Mouse (Mus musculus) lung, postnatal 25 days (tissue): ENCODE measurements around the gene Pax6.

Experiments used
- DNase-seq: peaks from one replicate; pipeline ENCODE4 v3.0.0; 2022; ENCODE audit warnings: low spot score

Gene Pax6

DNA sequence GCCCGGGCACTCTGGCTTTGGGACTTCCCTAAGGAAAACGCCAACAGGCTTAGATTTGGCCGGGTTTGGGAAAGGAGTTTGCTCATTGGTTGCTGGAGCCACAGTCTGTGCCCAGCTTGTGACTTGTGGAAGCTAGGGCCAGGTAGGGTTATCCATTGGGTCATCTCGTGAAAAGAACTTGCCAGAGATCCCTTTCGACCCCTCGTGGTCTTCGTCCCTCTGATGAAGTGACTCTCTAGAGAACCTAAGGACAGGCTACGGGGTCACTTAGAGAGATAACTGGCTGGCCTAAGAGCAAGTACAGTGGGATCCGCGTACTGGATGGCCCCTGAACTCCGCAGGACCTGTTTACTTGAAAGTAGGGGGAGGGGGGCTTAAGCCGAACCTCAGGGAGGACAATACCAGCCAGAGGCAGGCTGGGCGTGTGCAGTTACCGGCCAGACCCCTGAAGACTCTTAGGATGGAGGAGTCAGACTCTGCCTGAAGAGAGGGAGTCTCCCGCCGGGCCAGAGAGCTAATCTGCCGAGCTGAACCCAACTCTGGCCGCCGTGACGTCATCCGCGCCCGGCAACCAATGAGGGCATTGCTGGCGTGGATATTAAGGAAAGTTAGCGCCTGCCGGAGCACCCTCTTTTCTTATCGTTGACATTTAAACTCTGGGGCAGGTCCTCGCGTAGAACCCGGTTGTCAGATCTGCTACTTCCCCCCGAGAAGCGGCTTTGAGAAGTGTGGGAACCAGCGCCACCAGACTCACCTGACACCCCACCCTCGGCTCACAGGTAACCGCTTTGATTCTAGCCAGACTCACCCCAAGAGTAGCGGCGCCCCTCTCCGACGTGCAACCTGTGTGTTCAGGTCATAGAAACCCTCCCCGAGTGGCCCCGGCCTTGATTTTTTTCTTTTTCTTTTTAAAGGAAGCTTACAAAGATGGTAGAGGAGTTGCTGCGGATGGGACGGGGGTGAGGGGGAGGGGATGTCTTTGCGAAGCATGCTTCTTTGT lies at the start of gene Pax6:
Pax6 (plus strand) TSS at position 630 of the 1,000 bp plus-strand sequence.
- no peak for DNase-seq

DNA sequence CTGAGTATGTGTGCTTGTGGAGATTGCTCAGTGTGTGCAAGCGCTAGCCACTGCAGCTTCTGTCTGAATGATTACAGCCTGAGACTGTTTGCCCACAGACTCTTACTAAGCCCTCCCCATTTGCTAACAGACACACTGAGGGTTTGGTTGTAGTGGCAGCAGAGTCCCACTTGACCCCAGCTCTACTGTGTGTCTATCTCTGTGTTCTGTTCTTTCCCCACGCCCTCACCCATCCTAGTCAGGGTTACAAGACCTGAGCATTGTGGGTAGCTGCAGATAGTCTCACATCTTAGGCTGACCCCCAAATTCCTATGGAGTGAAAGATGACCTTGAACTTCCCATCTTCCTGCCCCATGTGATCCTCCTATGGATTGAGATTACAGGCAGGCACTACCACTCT lies 19.8 kb upstream of the Pax6 start:
- no peak for DNase-seq

DNA sequence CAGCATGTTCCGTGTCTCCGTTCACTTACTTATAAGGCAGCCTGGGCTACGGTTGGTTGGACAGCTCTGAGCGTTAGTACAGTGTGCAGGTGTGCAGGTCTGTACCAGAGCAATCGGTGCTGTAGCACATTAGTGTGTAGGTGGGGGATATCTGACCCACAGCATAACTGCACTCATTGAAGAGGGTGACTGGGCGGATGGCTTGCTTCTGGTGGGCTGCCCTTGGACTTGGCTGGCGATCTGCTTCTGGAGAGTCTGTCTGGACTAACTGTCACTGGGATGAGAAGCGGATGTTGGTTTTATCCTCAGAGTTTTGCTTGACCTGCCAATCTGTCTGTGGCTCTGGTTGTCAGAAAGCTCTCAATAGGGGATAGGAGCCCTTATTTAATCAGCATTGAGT lies 12.2 kb upstream of the Pax6 start:
- DNase-seq = no peak

DNA sequence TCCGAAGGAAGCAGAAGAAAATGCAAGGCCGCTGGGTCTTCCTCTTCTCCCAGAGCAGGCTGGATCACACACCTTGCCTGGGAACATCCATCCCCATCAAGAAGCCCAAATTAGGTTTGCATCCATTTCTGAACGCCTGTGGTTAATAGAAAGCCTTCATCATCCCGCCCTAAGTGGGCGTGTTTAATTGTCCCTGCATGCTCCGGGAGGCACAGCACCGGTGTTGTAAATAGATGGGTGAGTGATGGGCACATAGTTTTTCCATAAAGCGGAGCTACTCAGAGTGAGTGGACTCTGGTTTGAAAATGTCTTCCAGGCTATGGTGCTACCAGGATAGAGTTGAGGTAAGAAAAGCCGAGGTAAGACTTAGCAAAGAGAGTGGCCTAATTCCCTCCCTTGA lies 9.3 kb upstream of the Pax6 start:
- DNase-seq = no peak

DNA sequence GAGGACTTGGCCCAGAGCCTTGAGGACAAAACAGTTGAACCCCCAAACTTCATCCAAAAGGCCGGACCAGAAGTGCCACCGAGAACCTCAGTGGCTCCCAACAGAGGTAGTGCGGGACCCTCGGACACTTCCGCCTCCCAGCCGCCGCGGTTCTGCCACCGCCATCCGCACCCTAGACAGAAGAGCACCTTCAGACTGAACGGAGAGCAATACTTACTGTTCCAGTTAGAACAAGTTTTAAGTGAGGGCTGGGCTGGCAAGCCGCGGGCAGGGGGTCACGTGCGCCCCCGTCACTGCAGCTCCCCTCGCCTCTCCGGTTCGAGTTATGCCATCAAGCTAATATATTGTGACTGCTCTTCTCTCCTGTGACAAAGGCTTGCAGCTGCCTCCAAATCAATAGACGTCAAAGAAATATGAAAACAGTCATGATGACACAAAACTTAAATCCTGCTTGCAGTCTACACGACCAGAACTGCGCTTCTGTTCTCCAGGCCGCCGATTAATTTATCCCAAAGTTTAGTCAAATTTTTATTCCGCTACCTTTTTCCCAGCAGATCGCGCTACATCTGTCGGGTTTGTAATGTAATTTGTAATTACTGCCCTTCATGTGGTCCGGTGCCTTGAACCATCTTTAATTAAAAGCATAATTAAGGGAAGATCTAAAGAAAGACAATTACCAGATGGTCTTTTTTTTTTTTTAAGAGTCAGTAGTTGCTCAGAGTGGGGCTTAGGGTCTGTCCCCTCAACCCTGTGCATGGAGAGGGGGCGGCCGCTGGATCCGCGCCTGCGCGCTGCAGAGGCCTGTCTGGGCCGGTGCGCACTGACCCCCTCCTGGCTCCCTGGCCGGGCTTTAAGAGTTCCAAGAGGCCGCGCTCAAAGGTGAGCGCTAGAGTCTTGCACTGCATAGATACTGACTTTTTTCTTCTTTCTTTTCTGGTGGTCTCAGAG lies 8.5 kb upstream of the Pax6 start:
- no peak for DNase-seq

DNA sequence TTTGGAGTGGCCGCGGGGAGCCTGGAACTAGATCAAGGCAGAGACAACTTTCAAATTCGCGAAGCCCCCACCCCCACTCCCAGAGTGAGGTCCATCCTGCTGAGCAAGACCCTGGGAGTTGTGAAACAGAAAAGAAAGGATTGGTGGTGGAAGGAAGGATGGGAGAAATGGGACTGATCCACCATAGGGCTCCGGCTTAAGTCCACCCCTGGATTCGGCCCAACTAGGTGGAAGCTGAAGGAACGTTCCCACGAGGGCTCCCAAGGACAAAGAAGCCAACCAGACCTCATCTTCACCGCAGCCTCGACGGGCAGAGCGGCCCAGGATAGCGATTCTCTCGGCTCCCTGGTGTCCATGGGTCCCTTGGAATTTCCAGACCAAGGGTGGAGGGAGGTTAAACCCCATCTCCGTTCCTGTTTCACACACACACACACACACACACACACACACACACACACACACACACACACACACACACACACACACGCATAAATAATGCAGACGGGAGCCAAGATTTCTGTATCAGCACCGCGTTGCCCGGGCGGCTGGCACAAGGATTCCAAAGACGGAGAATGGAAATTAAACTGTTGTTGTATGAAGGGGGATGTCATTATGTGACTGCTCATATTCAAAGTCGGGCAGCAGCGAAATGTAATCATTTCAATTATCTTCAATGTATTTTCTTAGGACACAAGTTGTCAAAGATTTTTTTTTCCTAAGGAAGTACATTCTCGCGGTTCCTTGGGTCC lies 7.7 kb upstream of the Pax6 start:
- no peak for DNase-seq

DNA sequence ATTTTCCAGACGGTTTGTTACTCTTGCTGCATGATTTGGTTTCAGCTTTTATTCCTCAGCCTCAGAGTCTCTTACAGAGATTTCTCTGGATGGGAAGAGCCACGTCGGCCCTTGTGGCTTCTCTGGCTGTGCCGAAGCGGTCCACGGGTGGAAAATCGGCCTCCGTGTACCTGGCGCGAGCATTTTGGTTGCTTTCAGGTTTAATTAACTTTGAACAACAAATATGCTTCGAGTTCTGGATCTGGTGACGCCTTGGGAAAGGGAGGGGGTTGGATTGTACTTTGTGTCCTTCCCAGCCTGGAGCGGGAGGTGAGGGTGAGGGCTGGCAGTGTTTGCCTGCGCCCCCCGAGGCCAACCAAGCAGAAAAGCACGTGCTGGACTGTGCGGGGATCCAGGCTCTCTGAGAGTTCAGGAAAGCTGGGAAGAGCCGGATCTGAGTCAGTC lies 7.1 kb upstream of the Pax6 start:
- no peak for DNase-seq

DNA sequence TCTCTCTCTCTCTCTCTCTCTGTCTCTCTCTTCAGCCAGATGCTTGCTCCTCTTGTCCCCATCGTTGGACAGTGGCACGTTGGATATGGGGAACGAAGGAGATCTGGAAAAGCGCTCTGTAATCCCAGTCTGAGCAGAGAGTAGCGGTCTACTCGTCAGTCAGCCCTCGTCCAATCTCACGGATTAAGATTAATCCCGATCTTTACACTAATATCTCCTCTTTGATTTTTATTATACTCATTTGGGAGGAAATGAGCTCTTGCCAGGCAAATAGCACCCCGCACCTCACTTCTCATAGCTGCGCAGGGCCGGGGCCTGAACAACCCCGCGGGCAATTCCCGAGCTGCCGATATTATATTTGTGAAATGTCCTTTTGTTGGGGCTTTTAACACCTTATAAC lies 6.6 kb upstream of the Pax6 start:
- DNase-seq = no peak

DNA sequence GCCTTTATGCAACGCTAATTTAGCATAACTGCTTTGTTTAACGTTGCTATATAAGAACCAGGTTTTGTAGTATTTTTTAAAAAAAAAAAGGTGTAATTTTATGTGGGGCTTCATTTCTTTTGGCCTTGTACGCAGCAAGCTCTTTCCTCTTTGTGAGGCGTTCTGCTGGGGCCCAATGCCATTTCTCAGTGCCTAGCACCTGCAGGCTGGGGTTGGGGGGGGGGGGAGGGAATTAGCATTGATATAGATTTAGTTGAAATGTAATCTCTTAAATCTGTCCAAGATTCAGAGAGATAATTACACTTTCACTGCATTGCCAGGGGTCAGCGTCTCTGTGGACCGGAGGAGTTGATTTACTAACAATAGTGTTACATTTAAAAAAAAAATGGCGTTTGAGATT lies 6.1 kb upstream of the Pax6 start:
- DNase-seq = no peak

DNA sequence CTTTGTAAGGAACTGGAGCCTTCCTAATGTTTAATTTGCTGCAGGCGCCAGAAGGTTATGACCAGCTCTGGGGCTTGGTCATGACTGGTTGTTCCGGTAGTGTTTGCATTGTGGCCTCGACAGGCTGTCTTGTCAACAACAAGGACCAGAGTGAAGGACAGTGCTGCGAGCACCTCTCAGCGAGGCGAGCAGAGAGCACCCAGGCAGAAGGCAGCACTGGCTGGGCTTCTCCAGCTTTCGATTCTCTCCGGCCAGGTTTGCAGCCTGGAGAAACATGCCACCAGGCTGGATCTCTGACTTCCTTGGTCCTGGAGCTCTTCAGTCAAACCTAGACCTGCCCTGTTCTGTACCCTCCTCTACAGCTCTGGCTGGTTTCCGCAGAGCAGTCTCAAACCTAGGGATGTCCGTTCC lies 5.6 kb upstream of the Pax6 start:
- DNase-seq = no peak

DNA sequence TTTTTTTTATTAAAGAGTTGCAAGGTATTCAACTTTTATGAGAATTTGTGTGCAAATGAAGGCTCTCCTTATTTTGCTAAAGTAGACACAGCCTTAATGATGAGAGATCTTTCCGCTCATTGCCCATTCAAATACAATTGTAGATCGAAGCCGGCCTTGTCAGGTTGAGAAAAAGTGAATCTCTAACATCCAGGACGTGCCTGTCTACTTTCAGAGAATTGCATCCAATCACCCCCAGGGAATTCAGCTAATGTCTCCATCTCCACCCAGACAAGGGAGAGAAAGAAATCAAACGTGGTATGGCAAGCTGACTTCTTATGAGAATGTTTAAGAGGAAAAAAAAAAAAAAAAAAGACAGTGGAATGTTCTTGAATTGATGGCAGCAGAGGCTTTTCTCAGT lies 3.7 kb upstream of the Pax6 start:
- no peak for DNase-seq

DNA sequence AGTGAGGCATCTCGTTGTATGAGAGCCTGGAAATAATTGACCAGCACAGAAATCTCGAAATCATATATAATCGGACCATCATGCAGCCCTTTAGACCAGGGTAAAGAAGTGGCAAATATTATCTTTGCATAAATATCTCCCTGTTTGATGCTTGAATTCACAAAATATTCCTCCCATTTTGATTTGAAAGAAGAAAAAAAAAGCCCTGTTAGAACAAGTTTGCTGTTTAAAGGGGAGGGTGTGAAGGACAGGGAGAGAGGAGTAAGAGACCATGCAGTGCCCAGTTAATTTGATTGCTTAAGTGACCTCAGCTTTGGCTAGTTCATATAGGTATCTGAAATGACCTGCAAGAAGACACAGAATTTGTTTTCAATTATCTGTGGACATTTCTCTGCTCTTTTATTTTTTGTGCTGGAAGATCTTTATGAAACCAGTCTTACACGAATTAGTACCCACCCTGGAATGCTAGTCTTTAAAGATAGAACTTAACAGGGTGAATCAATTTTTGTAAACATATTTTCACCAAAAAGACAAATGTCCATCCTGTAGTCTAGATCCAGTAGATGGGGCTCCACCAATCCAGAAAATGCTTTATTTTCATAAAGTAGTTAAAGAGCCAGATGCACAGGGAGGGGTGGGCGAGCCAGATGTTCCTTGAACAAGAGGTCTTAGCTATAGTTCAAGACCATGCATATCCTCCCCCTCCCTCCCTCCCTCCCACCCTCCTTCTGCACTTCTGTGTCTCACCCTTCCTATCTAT lies 3.0 kb upstream of the Pax6 start:
- no peak for DNase-seq

DNA sequence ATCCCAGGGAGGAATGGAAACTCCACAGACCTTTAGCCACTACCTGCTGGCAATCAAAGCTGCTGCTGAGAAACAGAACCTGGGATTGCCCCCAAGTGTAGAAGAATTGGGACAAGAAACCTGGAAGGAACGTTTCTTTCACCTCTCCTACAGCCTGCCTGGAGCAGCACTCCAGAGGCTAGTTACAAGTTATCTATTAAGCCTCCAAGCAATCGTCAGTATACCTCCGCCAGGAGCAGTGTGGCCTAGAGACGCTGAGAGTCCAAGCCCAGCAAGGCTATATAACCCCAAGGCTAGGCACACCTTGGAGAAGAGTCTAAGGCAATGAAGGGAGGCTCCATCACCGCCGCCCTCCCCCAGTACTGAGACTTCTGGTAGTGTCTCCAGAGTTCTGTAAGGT lies 2.4 kb upstream of the Pax6 start:
- DNase-seq = no peak

DNA sequence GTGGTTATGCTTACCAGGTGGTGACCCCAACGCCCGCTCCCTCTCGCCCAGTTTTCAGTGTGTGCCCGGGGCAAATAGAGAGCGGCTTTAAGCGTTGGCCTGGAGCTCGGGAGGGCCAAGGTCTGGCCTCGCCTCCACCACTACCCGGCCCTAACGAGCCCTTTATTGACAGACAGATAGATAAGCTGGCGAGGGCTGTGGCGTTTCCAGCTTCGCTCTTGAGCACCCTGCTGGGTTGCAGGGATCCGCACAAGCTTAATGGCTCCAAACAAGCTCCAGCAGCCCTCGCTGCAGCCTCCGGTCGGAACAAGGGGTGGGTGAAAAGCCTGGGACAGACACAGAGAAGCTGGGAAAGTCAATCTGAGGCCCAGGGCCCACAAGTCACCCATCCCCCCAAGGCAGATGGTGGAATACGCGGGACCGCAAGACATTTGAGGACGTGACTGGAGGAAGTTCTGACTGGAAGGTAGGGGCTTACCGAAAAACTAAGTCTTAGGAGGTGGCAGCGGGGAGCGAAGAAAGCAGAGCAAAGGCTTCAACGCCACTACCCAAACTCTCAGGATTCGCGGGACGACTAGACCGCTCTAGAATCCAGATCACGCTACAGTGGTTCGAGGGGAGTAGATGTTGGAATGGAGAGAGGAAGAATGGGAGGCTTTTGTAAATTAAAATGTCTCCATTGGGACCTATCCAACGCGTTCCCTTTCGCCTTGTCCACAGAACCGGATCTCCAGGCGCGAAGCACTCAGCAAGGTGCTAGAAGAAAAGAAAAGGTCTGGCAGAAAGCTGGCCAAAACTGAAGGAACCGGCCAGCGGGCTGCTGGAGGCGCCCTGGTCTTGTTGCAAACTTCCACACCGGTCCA lies 1.7 kb upstream of the Pax6 start:
- no peak for DNase-seq

DNA sequence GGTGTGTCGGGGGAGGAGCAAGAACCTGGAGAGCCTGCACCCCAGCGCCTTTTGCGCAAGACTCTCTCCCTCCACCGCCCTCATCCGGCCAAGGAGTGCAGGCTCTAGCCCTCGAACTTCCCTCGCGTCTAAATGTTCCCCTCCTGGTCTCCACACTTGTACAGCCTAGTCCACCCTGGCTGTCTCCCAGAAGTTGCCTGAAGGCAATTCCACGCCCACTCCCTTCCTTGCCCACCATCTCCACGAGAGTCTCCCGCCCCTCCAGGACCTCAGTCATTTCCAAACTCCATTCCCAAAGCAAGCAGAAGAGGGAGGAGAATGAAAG lies 1.1 kb upstream of the Pax6 start:
- DNase-seq = no peak

DNA sequence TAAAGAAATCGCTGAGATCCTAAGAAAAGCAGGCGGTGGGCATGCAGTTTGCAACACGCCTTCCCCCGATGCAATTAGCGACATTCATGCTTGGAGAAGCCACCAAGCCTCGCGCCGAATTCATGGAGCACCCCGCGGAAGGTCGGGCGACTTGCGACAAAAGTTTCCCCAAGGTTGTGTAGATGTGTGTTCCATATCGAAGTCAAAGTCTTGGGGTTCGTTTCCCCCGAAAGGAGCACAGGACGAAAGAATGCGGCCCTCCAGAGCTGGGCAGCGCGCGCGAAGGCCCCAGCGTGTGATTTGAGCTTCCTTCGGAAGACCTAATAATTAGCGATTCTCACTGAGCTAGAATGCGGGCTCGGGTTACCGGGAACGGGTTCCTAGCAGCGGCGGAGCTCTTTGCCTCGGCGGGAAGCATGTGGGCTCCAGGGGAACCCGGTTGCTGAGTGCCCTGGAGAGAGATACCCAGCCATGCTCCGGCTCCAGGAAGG lies 716 bp downstream of the Pax6 start:
- DNase-seq = no peak

DNA sequence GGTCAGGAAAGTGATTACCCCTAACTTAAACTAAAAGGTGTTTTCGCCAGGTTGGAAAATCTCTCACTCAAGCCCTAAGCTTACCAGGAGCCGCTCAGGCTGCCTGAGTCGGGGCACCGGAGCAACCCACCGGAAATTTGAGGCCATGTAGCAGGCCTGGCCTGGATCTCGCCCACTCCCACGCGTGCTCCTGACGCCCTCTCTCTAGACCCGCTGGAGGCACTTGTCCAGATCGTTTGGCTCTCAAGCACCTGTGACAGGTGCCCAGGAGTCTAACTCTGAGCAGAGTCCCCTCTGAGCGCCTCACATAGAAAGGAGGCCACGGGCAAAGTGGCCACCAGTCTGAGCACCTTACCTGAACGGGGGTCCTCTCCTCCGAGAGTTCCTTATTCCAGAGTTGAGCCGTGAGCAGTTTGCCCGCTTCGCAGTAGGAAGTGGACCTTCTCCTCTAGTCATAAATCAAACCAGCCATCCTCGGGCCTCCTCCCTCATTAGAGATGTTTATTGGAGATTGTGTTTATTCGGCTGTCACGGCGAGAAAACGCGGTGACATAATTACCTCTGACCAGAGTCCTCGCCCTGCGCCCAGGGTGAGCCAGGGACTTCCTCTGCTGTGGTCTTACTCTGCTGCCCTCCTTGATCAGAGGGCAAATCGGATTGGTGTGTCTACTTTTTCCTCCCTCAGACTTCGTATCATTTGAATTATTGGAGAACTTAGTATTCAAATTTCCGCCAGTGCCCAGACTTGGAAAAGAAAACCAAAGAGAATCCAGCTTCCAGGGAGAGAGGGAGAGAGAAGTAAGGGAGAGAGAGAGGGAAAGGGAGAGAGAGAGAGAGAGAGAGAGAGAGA lies 1.4 kb downstream of the Pax6 start:
- DNase-seq = no peak

DNA sequence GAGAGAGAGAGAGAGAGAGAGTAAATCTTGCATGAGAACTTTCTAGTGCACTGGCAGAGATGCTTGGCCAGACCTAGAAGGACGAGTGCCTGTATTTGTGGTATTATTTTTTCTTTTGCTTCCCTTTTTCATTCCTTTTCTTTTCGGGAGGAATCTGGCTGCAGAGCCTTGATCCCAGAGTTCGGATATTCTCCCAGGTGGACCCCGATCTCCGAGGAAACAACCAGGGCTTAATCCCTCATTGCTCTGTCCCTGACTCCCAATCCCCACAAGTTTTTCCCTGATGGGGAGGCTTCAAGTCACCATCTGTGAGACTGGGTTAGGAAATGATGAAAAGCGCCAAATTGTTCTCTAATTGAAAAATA lies 2.0 kb downstream of the Pax6 start:
- DNase-seq = no peak

DNA sequence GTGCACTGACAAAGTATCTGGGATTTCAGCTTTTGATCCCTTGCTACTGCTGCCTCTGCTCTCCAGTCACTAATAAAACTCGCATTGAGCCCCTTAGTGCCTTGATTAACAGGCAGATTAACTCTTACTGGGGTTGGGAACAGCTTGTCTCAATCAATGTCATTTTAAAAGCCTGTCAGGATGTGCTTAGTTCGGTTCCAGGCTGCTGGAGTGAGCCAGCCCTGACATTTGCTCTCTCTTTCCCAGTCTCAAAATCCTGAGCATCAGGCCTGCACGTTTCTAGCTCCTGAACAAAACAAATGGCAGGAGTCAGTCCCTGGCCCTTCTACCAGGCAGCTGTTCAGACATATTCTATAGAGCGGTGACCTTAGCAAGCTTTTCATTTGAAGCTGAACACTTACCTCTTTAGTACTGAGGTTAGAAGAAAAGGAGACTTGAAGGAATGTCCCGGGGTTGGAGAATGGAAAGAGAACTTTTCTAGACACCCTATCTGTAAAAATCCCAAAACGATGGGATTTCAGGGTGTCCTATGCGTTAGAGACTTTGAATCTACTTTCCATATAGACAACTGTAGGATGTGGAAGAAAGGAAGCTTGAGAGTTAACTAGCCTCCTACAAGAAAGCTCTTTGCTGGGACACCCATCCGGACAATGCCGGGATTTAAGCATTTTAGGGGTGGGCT lies 2.6 kb downstream of the Pax6 start:
- DNase-seq = no peak
